Mouse (Mus musculus) cerebellum, adult 2 months (tissue): ENCODE measurements at regions not wholly inside any gene's neighbourhood (a gene's known extent, or its start where the extent isn't known, plus 50 kb on each side); places are given as distances from the start of the nearest gene placed in this dataset.

Source experiments
- CTCF ChIP-seq: fragments of 200-500 bp; IDR thresholded peaks from 2 replicates; pipeline ENCODE4 v1.5.1; 2011; ENCODE audit warnings: low read depth, mild to moderate bottlenecking, control low read depth, low read length, moderate library complexity, borderline replicate concordance; ENCODE audit not compliant: insufficient read depth
- POLR2A ChIP-seq: fragments of 200-500 bp; IDR thresholded peaks from 2 replicates; pipeline ENCODE4 v1.6.1; 2011; ENCODE audit warnings: low read length, control low read depth, borderline replicate concordance; ENCODE audit not compliant: insufficient read depth

GRCm38 (mm10) chr11:111155023-111155422, 89.1 kb downstream of the Kcnj2 start:
- TF ChIP-seq CTCF: no peak
- no peak for TF ChIP-seq POLR2A
